Mouse (Mus musculus) adipocyte (in vitro differentiated cells): ENCODE results near the gene Morn2.
"Not testable (repeated sequence)": the region's sequence is repeated elsewhere in the genome, so short reads cannot be mapped to it uniquely, and the experiment has no call there.

Source experiments
- DNase-seq: peaks from one replicate; pipeline ENCODE4 v3.0.0-alpha.2; 2016; ENCODE audit warnings: low spot score

Morn2 gene

GRCm38 (mm10) chr17:80290074-80290657, at the start of gene Morn2, which contains the start of gene Dhx57:
Morn2 (plus strand) TSS chr17:80290203.
Dhx57 (minus strand) TSS chr17:80290476.
- DNase-seq, result peak; percentile 97

GRCm38 (mm10) chr17:80241594-80241993, 48.4 kb upstream of the Morn2 start:
- no peak for DNase-seq

- no peak for DNase-seq
These were observed 46.9 kb upstream of the Morn2 start for GRCm38 (mm10) chr17:80243116-80243515.

- DNase-seq, result peak; percentile 61
These were observed 37.1 kb upstream of the Morn2 start for GRCm38 (mm10) chr17:80252757-80253525.

- DNase-seq, result no peak
These were observed 35.6 kb upstream of the Morn2 start for GRCm38 (mm10) chr17:80254421-80254820.

- peak; percentile 56 for DNase-seq
These were observed 34.8 kb upstream of the Morn2 start for GRCm38 (mm10) chr17:80255208-80255607.

GRCm38 (mm10) chr17:80267065-80267464, 22.9 kb upstream of the Morn2 start:
- DNase-seq, result no peak

GRCm38 (mm10) chr17:80268151-80268550, 21.9 kb upstream of the Morn2 start:
- DNase-seq, result no peak

GRCm38 (mm10) chr17:80270622-80271021, 19.4 kb upstream of the Morn2 start:
- DNase-seq, result not testable (repeated sequence)

GRCm38 (mm10) chr17:80278255-80278654, 11.7 kb upstream of the Morn2 start:
- no peak for DNase-seq

- no peak for DNase-seq
These were observed 10.5 kb upstream of the Morn2 start for GRCm38 (mm10) chr17:80279340-80280070.

- no peak for DNase-seq
These were observed 5.6 kb upstream of the Morn2 start for GRCm38 (mm10) chr17:80284446-80284845.

GRCm38 (mm10) chr17:80288012-80288411, 2.0 kb upstream of the Morn2 start:
- DNase-seq, result no peak

- peak; percentile 14 for DNase-seq
These were observed 526 bp upstream of the Morn2 start for GRCm38 (mm10) chr17:80289280-80290073.

- DNase-seq, result peak; percentile 75
These were observed 1.1 kb downstream of the Morn2 start for GRCm38 (mm10) chr17:80291148-80291547.

- no peak for DNase-seq
These were observed 5.3 kb downstream of the Morn2 start for GRCm38 (mm10) chr17:80295258-80295657.

- DNase-seq, result no peak
These were observed 8.8 kb downstream of the Morn2 start for GRCm38 (mm10) chr17:80298844-80299243.

GRCm38 (mm10) chr17:80307251-80307650, 17.2 kb downstream of the Morn2 start, which contains the start of gene Arhgef33:
Arhgef33 (plus strand) TSS chr17:80307407.
- DNase-seq, result no peak

- DNase-seq, result no peak
These were observed 21.8 kb downstream of the Morn2 start for GRCm38 (mm10) chr17:80311761-80312160.

GRCm38 (mm10) chr17:80312405-80312804, 22.4 kb downstream of the Morn2 start:
- no peak for DNase-seq

- DNase-seq, result no peak
These were observed 32.2 kb downstream of the Morn2 start for GRCm38 (mm10) chr17:80322228-80322627.

GRCm38 (mm10) chr17:80323015-80323414, 33.0 kb downstream of the Morn2 start:
- DNase-seq, result no peak
